Mouse (Mus musculus): ENCODE data around the gene Napepld. TPM values are rescaled to one million over a fixed set of nuclear protein-coding genes. Genes with fewer than 3 reads are reported as not detected.

Napepld gene
- polyA plus RNA-seq, 1 experiment, result 0.75 TPM

DNA sequence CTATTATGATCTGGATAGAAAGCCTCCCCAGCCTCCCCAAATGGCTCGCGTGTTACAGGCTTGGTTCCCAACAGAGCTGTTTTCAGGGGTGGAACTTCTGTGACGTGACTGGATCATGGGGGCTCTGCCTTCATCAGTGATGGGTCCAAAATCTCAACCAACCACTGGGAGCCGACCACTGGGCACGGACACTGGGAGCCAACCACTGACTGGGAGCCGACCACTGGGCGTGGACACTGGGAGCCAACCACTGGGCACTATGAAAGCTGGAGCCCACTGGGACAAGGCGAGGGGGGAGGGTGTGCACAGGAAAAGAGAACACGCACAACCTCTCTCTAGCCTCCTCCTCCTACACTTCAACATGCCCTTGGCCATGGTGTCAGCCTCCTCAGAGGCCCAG is 17.4 kb downstream of the Napepld start:
- 91% methylated on average over 9 of the region's 9 CpGs for WGBS
- Histone ChIP-seq H3K4me3 (ENCODE audit: extremely low read depth, insufficient read depth, insufficient read length) (no peak overlapping the region), H3K27ac (ENCODE audit: insufficient read depth, low read length) (no peak overlapping the region), H3K27me3 (ENCODE audit: control insufficient read depth, insufficient read depth, low read length) (no peaks in the 10 kb centered on the region), H3K36me3 (ENCODE audit: control insufficient read depth, insufficient read depth, low read length) (no peaks in the 10 kb centered on the region), H3K4me1 (ENCODE audit: control insufficient read depth, insufficient read depth, insufficient read length) (no peaks in the 10 kb centered on the region)
- no peak for DNase-seq (ENCODE audit: low read depth in 1 of 2, low spot score in 2 of 2)
- TF ChIP-seq POLR2A (IDR thresholded peaks at IDR 0.05; ENCODE audit: low read depth, low read length) (no peak), CTCF (IDR thresholded peaks at IDR 0.05; ENCODE audit: extremely low read depth, insufficient read depth, insufficient read length, insufficient replicate concordance) (no peak)

- WGBS, result 74% methylated on average over 5 of the region's 5 CpGs
- Histone ChIP-seq H3K4me3 (ENCODE audit: extremely low read depth, insufficient read depth, insufficient read length) (no peak overlapping the region), H3K36me3 (ENCODE audit: control insufficient read depth, insufficient read depth, low read length) (no peaks in the 10 kb centered on the region), H3K27me3 (ENCODE audit: control insufficient read depth, insufficient read depth, low read length) (no peaks in the 10 kb centered on the region), H3K4me1 (ENCODE audit: control insufficient read depth, insufficient read depth, insufficient read length) (no peaks in the 10 kb centered on the region), H3K27ac (ENCODE audit: insufficient read depth, low read length) (no peak overlapping the region)
- no peak for DNase-seq (ENCODE audit: low read depth in 1 of 2, low spot score in 2 of 2)
- TF ChIP-seq CTCF (IDR thresholded peaks at IDR 0.05; ENCODE audit: extremely low read depth, insufficient read depth, insufficient read length, insufficient replicate concordance), result no peak
- no peak for TF ChIP-seq POLR2A (IDR thresholded peaks at IDR 0.05; ENCODE audit: low read depth, low read length)
Measured at GRCm38 (mm10) chr5:21680940-21681339, 20.3 kb downstream of the Napepld start.

DNA sequence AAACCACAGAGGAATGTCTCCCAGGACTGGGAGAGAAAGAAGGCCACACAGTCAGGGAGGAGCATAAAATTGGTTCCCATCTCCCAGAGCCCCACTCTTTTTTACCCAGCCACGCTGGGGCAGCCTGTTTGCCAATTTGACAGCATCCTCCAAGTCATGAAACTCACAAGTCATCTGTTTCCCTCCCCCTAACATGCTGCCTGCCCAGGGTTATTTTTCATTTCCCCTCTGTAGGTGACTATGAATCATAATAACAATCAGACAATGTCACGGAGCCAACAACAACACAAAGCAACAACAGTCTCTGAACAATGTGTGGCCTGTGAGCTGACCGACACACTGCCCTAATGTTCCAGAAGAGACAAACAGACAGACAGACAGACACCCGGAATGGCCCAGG is 21.2 kb downstream of the Napepld start:
- Histone ChIP-seq H3K36me3 (ENCODE audit: control insufficient read depth, insufficient read depth, low read length) (no peaks in the 10 kb centered on the region; the same call in 1 of the 2 replicates), H3K27me3 (ENCODE audit: control insufficient read depth, insufficient read depth, low read length) (no peaks in the 10 kb centered on the region), H3K27ac (ENCODE audit: insufficient read depth, low read length) (no peak overlapping the region), H3K4me1 (ENCODE audit: control insufficient read depth, insufficient read depth, insufficient read length) (no peaks in the 10 kb centered on the region), H3K4me3 (ENCODE audit: extremely low read depth, insufficient read depth, insufficient read length) (no peak overlapping the region)
- WGBS, result 75% methylated on average over 4 of the region's 4 CpGs
- DNase-seq (ENCODE audit: low read depth in 1 of 2, low spot score in 2 of 2), result no peak
- TF ChIP-seq CTCF (IDR thresholded peaks at IDR 0.05; ENCODE audit: extremely low read depth, insufficient read depth, insufficient read length, insufficient replicate concordance) (no peak), POLR2A (IDR thresholded peaks at IDR 0.05; ENCODE audit: low read depth, low read length) (no peak)

- H3K4me3 ChIP-seq (ENCODE audit: extremely low read depth, insufficient read depth, insufficient read length), result no peak overlapping the region
- H3K27me3 ChIP-seq (ENCODE audit: control insufficient read depth, insufficient read depth, low read length), result no peaks in the 10 kb centered on the region
- whole genome bisulfite sequencing, result 94% methylated on average over 9 of the region's 9 CpGs
- H3K4me1 ChIP-seq (ENCODE audit: control insufficient read depth, insufficient read depth, insufficient read length), result peaks cover 1% of the 10 kb centered on the region; the same call in 1 of the 2 replicates
- no peaks in the 10 kb centered on the region; the same call in 1 of the 2 replicates for H3K36me3 ChIP-seq (ENCODE audit: control insufficient read depth, insufficient read depth, low read length)
- no peak for DNase-seq (ENCODE audit: low read depth in 1 of 2, low spot score in 2 of 2)
- TF ChIP-seq CTCF (IDR thresholded peaks at IDR 0.05; ENCODE audit: extremely low read depth, insufficient read depth, insufficient read length, insufficient replicate concordance), result no peak
- TF ChIP-seq POLR2A (IDR thresholded peaks at IDR 0.05; ENCODE audit: low read depth, low read length), result no peak
- H3K27ac ChIP-seq (ENCODE audit: insufficient read depth, low read length), result no peak overlapping the region
Measured at GRCm38 (mm10) chr5:21678363-21678762, 22.8 kb downstream of the Napepld start.

DNA sequence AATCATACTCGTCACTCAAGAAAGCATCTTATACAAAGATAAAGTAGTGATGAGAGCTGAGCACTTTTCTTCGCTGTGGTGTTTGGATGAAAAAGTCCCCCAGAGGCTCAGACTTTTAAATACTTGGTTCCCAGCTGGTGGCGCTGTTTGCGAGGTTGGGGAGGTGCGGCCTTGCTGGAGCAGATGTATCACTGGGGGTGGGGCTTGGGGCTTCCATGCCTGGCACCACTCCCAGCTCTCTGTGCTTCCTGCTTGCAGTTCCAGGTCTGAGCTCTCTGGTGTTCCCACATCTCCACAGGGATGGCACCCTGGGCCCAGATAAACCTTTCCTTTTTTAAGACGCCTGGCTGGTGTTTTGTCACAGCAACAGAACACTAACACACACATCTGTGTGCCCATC is 23.3 kb downstream of the Napepld start:
- H3K4me3 ChIP-seq (ENCODE audit: extremely low read depth, insufficient read depth, insufficient read length), result no peak overlapping the region
- H3K36me3 ChIP-seq (ENCODE audit: control insufficient read depth, insufficient read depth, low read length), result no peaks in the 10 kb centered on the region; the same call in 1 of the 2 replicates
- no peak for DNase-seq (ENCODE audit: low read depth in 1 of 2, low spot score in 2 of 2)
- no peak overlapping the region for H3K27ac ChIP-seq (ENCODE audit: insufficient read depth, low read length)
- no peaks in the 10 kb centered on the region for H3K27me3 ChIP-seq (ENCODE audit: control insufficient read depth, insufficient read depth, low read length)
- WGBS, result 94% methylated on average over 6 of the region's 6 CpGs
- H3K4me1 ChIP-seq (ENCODE audit: control insufficient read depth, insufficient read depth, insufficient read length), result peaks cover 1% of the 10 kb centered on the region; the same call in 1 of the 2 replicates
- no peak for TF ChIP-seq CTCF (IDR thresholded peaks at IDR 0.05; ENCODE audit: extremely low read depth, insufficient read depth, insufficient read length, insufficient replicate concordance)
- no peak for TF ChIP-seq POLR2A (IDR thresholded peaks at IDR 0.05; ENCODE audit: low read depth, low read length)

DNA sequence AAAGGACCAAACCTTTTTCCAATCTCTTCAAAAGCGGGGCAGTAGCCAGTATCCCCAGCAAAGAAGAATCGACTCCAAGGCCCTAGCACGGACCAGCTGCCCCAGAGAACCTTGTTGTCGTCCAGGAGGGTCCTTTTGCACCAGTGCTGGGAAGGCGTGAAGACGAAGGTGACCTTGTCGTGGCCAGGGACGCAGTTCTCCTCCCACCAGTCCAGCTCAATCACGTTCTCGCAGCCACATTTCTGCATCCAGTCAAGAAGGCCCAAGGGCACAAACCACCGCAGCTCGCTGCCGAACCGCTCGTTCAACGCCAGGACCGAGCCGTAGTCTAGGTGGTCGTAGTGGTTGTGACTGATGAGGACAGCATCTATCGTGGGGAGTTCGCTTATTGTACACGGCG is 25.7 kb downstream of the Napepld start:
- H3K4me3 ChIP-seq (ENCODE audit: extremely low read depth, insufficient read depth, insufficient read length), result no peak overlapping the region
- peaks cover 1% of the 10 kb centered on the region; the same call in 1 of the 2 replicates for H3K4me1 ChIP-seq (ENCODE audit: control insufficient read depth, insufficient read depth, insufficient read length)
- H3K27me3 ChIP-seq (ENCODE audit: control insufficient read depth, insufficient read depth, low read length), result no peaks in the 10 kb centered on the region
- DNase-seq (ENCODE audit: low read depth in 1 of 2, low spot score in 2 of 2), result no peak
- TF ChIP-seq CTCF (IDR thresholded peaks at IDR 0.05; ENCODE audit: extremely low read depth, insufficient read depth, insufficient read length, insufficient replicate concordance) (no peak), POLR2A (IDR thresholded peaks at IDR 0.05; ENCODE audit: low read depth, low read length) (no peak)
- 98% methylated on average over 23 of the region's 23 CpGs for WGBS
- no peak overlapping the region for H3K27ac ChIP-seq (ENCODE audit: insufficient read depth, low read length)
- H3K36me3 ChIP-seq (ENCODE audit: control insufficient read depth, insufficient read depth, low read length), result no peaks in the 10 kb centered on the region; the same call in 1 of the 2 replicates

- H3K27me3 ChIP-seq (ENCODE audit: control insufficient read depth, insufficient read depth, low read length), result no peaks in the 10 kb centered on the region
- no peak overlapping the region for H3K4me3 ChIP-seq (ENCODE audit: extremely low read depth, insufficient read depth, insufficient read length)
- TF ChIP-seq CTCF (IDR thresholded peaks at IDR 0.05; ENCODE audit: extremely low read depth, insufficient read depth, insufficient read length, insufficient replicate concordance) (no peak), POLR2A (IDR thresholded peaks at IDR 0.05; ENCODE audit: low read depth, low read length) (no peak)
- DNase-seq (ENCODE audit: low read depth in 1 of 2, low spot score in 2 of 2), result no peak
- 85% methylated on average over 12 of the region's 12 CpGs for WGBS
- no peak overlapping the region for H3K27ac ChIP-seq (ENCODE audit: insufficient read depth, low read length)
- no peaks in the 10 kb centered on the region; the same call in 1 of the 2 replicates for H3K36me3 ChIP-seq (ENCODE audit: control insufficient read depth, insufficient read depth, low read length)
- H3K4me1 ChIP-seq (ENCODE audit: control insufficient read depth, insufficient read depth, insufficient read length), result peaks cover 1% of the 10 kb centered on the region; the same call in 1 of the 2 replicates
Measured at GRCm38 (mm10) chr5:21675019-21675418, 26.2 kb downstream of the Napepld start.
